9 mouse cellular contexts compared by ENCODE assay signal in genomic region chr7:31057071-31057470, GRCm38 (mm10). TPM values are rescaled to one million over a fixed set of nuclear protein-coding genes. Genes with fewer than 3 reads are reported as not detected.
DNase-seq lines count a peak whose midpoint lies in the region; ATAC-seq and TF ChIP-seq lines count a peak whose summit lies in the region.
"Had no signal": no experiment of that assay in that cellular context is flagged by ENCODE, and none has a peak within 500 bp of the region (broad histone marks: within the 10 kb centered on the region; RNA-seq: fewer than 3 reads in every experiment).

Gene Fxyd1, minus strand, starts transcription at chr7:31057199.

- WGBS in heart, embryonic 15.5 days: 84% methylated on average over 2 of the region's 2 CpGs

- peak within 1 kb of the TSS; percentile 66 for H3K4me2 ChIP-seq in heart, embryonic 15.5 days

- no peaks in the 10 kb centered on the region for H3K9me3 ChIP-seq in heart, embryonic 15.5 days (replicated peaks)

- ATAC-seq in heart, embryonic 15.5 days (replicated peaks; ENCODE audit: insufficient number of reproducible peaks, insufficient read depth, low FRiP score, low read depth): no peak

- no peak for DNase-seq in layer of hippocampus, adult 8-10 months (ENCODE audit: low spot score in 2 of 2)
- DNase-seq in layer of hippocampus, adult 9-10 months (ENCODE audit: low spot score): no peak
- DNase-seq in left cerebral cortex, postnatal 36 days (ENCODE audit: low spot score in 2 of 2): no peak
- no peak for DNase-seq in ovary, postnatal 14 days (ENCODE audit: low spot score)
- no peak for DNase-seq in retina, postnatal 1 day
- no peak for DNase-seq in urinary bladder, adult 18-20 months (ENCODE audit: low spot score in 2 of 2)

- H3K27ac ChIP-seq in cortical plate, adult 2 months (ENCODE audit: insufficient read depth, low read length): no peak within 1 kb of the TSS
- peak within 1 kb of the TSS; percentile 97 for H3K27ac ChIP-seq in heart, embryonic 15.5 days

- H3K4me3 ChIP-seq in cortical plate, adult 2 months (ENCODE audit: insufficient read depth, low read length): no peak within 1 kb of the TSS
- no peak within 1 kb of the TSS for H3K4me3 ChIP-seq in heart, embryonic 15.5 days

- intact Hi-C loops in left cerebral cortex, postnatal 36 days (cut with DNase I): no loop called here

- no peaks in the 10 kb centered on the region for H3K36me3 ChIP-seq in heart, embryonic 15.5 days

- no peak for TF ChIP-seq POLR2A in cortical plate, adult 2 months (IDR thresholded peaks at IDR 0.05; ENCODE audit: extremely low read depth, insufficient read depth, low read length)

- no peak for TF ChIP-seq CTCF in cortical plate, adult 2 months (IDR thresholded peaks at IDR 0.05; ENCODE audit: extremely low read depth, insufficient read depth, low read length)

- 0 out of 2 replicates have a peak, but pooled peaks cover 2% of the 10 kb centered on the region for H3K4me1 ChIP-seq in cortical plate, adult 2 months (ENCODE audit: control insufficient read depth, insufficient read depth, low read length)
- peaks cover 43% of the 10 kb centered on the region for H3K4me1 ChIP-seq in heart, embryonic 15.5 days (replicated peaks)

- peaks cover 13% of the 10 kb centered on the region for H3K27me3 ChIP-seq in heart, embryonic 15.5 days

- H3K9ac ChIP-seq in heart, embryonic 15.5 days: no peak within 1 kb of the TSS

RNA-seq across cellular contexts. Expression of gene Fxyd1, which starts in this region (rescaled TPM):
- 100 to 1,000 TPM in 2 of 4 experiments, 10 to 100 TPM in 2; 80.5 to 263 (median 172) TPM for total RNA-seq in layer of hippocampus, adult 8-10 months (2022)
- polyA plus RNA-seq in cortical plate, adult 2 months (2012; rRNA removed): 141 and 156 TPM in 2 replicates
- 950 and 1,236 TPM in 2 replicates for polyA plus RNA-seq in heart, embryonic 15.5 days (2015; fragmentation: Nextera tagmentation; extraction: Ambion mirVana)
- 10 to 100 TPM; 75.9 to 86.2 TPM for total RNA-seq in left cerebral cortex, postnatal 36 days (2021)
- total RNA-seq: MEL had no signal
